Mouse (Mus musculus) liver, adult 2 months (tissue): ENCODE data around the gene Rasa3.

Source experiments
- CTCF ChIP-seq: fragments of 200-500 bp; IDR thresholded peaks from 2 replicates; pipeline ENCODE4 v1.5.1; 2011; ENCODE audit warnings: low read depth, low read length, control low read depth
- POLR2A ChIP-seq: fragments of 200-500 bp; IDR thresholded peaks from 2 replicates; pipeline ENCODE4 v1.6.1; 2011; ENCODE audit warnings: low read length, control low read depth; ENCODE audit not compliant: insufficient read depth; ENCODE audit errors: extremely low read depth

DNA sequence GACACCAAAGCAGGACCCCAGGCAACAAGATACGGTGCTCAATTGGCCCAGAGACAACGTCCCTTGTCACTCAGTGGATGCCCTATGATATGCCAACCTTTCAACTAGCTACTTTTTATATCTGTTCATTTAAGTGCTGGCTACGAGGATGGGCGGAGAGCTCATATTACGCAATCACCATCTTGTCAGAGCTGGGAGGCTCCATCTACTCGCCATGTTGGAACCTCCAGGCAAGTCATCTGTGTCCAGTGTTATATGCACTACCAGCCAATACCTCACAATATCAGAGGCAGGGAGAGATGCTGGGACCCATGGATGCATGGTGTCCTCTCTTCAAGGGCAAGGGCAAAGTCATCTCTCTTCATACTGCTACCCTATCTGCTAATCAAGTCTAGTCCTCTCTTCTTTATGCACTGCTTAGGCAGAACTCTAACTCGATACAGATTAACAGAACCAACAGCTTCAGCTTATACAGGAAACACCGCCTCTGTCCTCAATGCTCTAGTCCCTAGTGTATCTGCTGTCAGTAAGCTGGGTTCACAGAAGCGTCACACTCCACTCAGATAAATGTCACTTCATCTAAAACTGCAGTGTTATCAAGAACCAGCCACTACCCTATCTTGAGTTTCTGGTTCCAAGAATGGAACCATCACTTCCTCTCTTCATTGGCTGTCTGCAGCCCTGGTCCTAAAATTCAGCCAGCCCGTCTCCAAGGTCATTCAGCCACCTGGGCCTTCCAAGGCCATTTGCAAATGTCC is 6.0 kb downstream of the Rasa3 start:
- TF ChIP-seq CTCF (no peak), POLR2A (no peak)
